Mouse (Mus musculus) naive thymus-derived CD4-positive, alpha-beta T cell, adult 2 months (primary cell): Measurements from ENCODE around the gene Myo1e.
A peak's percentile ranks its signal among the peaks of the same experiment; 100 is the strongest.

Source experiments
- DNase-seq: peaks from one replicate; pipeline ENCODE4 v3.0.0-alpha.2; 2011; ENCODE audit warnings: low read depth

Gene Myo1e

DNA sequence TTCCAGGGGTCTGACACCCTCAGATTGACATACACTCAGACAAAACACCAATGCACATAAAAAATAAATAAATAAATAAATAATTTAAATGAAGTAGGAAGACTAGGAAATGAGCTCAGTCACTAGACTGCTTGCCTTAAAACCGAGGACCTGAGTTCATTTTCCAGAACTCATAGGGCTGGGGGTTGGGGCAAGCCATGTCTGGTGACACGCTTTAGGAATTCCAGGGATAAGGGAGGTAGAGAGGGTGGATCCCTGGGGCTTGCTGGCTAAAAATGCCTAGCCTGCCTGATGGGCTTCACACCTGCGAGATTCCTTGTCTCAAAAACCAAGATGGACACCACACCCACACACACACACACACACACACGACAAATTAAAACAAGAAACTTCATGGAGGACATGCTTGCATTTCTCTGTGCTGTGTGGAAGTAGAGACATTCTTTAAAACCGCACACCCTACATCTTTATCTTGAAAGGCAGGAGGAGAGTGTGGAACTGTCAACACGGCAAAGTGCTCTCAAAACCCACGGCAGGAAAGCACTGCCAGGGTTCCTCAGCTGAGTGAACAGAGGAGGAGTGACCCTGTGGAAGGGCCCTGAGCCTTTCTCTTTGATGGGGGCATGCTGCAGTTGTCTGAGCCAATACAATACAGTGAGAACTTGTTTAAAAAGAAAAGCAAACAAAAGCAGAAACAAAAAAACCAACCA, 13.5 kb downstream of the Myo1e start:
- no peak for DNase-seq

DNA sequence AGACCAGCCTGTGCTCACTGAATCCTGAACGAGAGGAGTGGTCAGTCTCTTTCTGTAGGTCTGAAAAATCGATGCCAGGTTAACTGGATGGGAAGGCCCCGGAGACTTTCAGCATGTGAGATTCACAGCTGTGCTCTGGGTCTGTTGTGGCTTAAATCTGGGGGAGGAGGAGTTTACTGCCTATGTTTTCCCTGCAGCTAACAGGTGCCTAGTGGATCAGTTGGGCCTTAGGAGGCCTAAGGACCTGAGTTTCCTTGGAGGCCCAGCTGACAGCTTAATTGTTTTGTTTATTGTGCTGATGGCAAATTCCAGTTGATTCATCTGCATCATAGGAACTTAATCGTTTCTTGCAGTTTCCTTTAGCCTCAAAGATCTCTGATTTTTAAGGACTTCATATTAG, 16.0 kb downstream of the Myo1e start:
- DNase-seq, result no peak

DNA sequence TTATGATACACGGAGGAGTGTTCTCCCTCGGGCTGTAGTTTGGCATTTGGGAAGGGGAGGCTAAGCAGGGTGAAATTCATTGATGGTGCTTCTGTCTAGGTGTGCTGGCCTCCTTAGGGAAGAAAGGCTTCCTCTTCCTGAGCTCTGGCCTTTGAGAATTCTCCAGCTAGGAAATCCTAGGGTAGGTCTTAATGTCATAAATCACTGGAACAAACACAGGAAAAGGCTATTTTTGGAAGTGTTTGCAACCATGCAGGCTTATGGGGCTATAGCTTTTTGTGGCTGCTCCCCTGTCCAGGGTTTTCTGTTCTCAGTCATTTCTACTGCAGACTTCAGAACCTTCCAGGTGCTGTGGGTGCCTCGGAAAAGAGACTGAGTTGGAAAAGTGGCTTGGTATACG, 16.9 kb downstream of the Myo1e start:
- DNase-seq, result no peak

DNA sequence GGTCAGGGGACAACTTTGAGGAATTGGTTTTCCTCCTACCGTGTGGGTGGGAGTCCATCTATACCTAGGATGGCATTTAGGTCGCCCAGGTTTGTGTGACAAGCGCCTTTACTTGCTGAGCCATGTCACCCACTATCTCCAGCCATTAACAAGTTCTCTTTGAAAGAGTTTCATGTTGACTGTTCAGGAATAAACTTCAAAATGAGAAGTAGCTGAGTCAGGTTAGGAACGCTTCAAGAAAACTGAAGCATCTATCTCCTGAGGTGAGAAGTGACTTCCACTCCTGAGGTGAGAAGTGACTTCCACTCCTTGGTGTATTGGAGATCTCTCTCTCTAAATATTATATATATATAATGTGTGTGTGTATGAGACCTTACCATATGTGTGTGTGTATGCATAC, 19.2 kb downstream of the Myo1e start:
- no peak for DNase-seq

DNA sequence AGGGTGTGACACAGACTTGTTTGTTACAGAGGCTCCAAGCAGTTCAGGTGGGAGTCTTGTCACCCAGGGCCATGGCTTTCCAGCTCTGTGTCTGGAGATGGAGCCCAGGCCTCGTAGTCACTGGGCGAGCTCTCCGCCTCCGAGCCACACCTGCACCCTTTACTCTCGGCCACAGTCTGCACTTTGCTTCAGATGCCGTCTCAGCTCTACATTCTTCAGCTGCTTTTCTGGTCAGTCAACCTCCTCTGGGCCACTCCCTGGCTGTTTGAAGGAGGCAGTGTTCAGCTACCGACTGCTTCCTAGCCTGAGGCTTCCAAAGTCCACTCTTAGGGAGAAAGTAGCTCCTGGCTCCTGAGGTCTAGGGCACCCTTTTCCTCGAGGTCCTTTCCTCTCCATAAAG, 22.7 kb downstream of the Myo1e start:
- no peak for DNase-seq

GRCm38 (mm10) chr9:70232044-70233010, 25.2 kb downstream of the Myo1e start:
- DNase-seq, result no peak

- DNase-seq, result no peak
These were observed 30.0 kb downstream of the Myo1e start for GRCm38 (mm10) chr9:70237136-70237535.

DNA sequence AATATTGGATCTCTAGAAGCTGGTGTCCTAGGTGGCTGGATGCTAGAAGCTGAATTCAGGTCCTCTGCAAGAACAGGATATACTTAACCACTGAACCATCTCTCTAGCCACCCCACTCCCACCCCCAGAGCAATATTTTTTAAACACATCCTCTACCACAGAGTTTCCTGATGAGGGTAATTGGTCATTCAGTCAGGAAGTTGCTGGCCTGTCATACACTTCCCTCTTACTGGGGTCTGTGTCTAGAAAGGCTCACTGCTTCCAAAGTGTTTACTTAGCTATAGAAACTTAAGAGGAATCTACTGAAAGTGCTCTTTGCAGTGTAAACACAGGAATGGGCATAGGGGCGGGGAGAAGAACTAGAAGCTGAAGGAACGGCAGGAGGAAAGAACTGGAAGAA, 30.4 kb downstream of the Myo1e start:
- no peak for DNase-seq

- no peak for DNase-seq
These were observed 31.2 kb downstream of the Myo1e start for GRCm38 (mm10) chr9:70238391-70238790.

GRCm38 (mm10) chr9:70239229-70239628, 32.1 kb downstream of the Myo1e start:
- no peak for DNase-seq

DNA sequence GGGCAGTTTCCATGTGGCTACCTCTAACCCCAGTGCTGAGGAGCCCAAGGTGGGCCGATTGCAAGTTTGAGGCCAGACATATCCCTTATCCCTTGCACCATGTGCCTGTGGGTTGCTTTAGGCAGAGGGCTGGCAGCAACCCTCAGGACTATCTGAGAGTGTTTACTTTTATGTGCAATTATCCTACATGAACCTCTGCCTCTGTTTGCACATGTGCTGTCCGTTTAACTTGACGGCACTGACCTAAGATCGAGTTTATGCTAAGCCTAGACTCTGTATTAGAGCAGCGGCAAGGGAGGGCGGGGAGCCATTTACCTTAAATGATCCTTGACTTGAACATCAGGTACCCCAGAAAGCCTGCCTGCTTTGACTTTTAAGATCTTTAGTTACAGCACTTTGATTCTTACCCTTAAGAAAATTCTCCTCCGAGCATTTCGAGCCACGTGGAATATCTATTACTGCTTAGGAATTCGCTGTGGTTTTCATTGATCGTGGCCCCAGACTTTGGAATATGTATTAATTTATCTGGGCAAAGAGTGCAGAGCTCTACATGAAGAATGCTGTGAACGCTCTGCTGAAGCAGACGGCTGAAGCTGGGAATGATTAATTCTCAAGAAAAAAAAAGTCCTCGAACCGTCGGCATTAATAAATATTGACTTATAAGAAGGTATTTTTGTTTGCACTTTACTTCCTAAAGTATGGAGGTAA, 33.7 kb downstream of the Myo1e start:
- DNase-seq, result no peak

- no peak for DNase-seq
These were observed 34.3 kb downstream of the Myo1e start for GRCm38 (mm10) chr9:70241411-70241961.

DNA sequence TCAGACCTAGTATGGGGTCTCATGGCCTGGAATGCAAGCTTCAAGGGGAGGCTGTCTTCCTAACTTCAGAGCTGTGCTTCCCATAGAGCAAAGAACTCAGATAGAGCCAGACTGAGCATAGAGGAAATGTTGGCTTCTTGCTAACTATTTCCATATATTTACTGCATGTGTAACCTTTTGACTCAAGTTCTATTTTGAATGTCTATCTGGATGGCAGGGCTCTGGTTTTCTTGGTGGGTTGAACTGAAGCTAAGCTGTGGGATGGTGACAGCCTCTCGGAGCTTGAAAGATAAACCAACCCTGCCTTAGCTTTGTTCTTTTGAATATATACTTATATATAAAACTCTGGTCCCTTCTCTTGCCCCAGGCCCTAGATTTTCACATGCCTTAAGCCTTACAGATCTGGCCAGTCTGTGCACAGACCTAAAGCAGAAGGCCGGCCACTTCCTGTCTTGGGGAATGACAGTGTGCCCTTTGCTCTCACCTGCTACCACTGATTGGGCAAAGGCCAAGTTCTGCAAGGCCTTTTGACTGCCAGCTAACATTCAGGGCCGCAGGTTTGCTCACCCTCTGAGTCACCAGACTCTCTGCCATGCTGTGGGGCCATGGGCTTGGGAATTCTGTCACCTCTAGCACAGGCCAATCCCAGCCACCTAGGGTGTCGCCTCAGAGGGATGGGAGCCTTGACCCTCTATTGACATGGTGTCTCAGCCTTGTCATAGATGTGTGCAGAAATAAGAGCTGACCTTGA, 35.1 kb downstream of the Myo1e start:
- DNase-seq, result no peak

DNA sequence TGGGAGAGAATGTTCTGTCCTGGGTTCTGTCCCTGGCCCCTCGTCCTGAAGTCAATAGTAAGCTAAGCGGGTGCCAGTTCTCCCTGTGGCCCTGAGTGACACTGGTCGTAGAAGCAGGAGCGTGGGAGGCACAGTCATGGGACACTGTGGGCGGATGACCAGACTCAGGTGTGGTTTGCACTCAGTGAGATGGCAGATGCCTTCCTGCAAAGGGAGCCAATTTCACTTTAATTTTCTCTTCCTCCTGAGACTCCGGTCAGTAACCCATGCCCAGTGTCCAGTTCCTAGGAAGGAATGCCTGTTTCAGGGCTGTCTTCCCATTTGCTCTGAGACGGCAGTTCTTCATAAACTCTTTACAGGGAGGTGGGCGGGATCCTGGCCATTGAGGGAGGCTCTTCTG, 36.1 kb downstream of the Myo1e start:
- DNase-seq, result no peak

GRCm38 (mm10) chr9:70243708-70244107, 36.6 kb downstream of the Myo1e start:
- no peak for DNase-seq

DNA sequence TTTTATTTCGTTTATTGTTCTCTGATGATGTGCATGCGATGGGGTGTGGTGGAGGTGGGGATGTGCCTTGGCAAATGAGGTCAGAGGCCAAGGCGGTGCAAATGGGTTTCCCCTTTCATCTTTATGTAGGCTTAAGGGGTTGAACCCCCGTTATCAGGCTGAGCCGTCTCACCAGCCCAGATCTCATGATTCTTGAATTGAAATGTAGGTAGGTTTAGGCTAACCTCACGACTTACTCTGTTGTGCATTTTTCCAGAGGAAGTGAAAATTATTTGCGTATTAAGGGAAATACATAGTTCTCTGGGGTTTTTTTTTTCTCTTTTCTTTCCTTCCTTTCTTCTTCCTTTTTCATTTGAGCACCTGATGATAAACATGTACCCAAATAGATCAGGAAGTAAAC, 37.0 kb downstream of the Myo1e start:
- peak; percentile 7 for DNase-seq

DNA sequence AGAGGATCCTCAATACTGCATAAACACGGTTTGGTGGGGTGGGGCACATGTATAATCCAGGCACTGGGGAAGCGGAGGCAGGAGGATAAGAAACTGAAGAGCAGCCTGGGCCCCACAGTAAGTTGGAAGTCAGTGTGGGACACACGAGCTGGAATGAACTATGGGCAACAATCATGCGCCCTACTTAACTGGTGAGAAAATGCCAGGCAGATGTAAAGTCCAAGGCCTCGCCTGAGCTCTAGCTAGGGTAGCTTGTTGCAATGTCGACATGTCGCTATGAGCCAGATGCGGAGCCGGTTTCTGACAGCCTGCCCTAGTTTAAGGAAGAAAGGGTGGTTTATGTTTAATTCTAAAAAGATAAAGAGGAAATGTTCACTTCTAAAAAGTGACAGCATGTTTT, 37.9 kb downstream of the Myo1e start:
- no peak for DNase-seq

- no peak for DNase-seq
These were observed 39.3 kb downstream of the Myo1e start for GRCm38 (mm10) chr9:70246427-70246826.

GRCm38 (mm10) chr9:70248046-70248445, 40.9 kb downstream of the Myo1e start:
- no peak for DNase-seq

- DNase-seq, result no peak
These were observed 41.7 kb downstream of the Myo1e start for GRCm38 (mm10) chr9:70248826-70249225.

DNA sequence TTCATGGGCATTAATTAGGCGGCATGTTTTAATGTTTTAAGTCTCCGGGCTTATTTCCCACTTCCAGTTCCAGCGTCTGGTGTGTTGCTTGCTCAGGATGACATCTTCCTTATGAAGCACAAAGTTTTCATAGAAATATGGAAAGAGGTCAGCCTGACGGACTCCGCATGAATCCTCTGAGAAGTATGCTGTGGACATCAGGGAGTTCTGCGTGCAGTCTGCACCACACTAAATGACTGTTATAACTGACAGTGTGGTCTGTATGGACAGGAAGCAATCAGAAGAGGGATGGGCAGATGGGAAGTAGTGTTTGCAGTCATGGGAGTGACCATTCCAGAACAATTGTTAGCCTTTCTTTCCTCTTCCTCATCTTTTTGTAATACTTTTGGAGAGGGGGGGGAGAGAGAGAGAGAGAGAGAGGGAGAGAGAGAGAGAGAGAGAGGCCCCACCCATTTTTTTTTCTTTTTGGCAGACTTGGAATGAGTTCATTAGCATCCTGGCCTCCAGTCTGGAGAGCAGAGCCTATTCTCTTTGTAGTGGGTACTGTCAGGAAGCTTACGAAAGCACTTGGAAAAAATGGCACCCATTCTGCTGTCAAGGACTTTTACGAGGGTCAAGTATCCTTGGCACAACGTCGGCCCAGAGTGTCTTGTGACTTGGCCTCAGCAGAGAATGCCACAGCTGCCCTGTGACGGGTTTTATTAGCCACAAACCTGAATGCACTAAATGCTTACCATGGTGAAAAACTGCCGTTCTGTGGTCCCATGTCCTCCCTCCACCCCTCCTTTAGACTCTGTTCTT, 42.9 kb downstream of the Myo1e start:
- no peak for DNase-seq
